Mouse (Mus musculus) megakaryocyte progenitor cell, adult 5-6 weeks (primary cell): Measurements from ENCODE around the gene Gm16253. TPM values are rescaled to one million over a fixed set of nuclear protein-coding genes. Genes with fewer than 3 reads are reported as not detected.

ENCODE experiments used
- ATAC-seq: replicated peaks from 2 replicates; pipeline ENCODE4 v1.8.0; 2016; ENCODE audit warnings: mild to moderate bottlenecking, moderate TSS enrichment, inconsistent platforms; ENCODE audit not compliant: poor library complexity
- total RNA-seq, 2 experiments: library from RNA; stranded (forward) in 1 of 2; stranded (reverse) in 1 of 2; fragments of 157-497, 149-512 nt in 1 of 2; fragments of 200-1000 nt in 1 of 2; gene quantifications; 2 replicates each; pipeline versions ENCODE4 v1.2.3 to v1.2.4; 2015 to 2017

Gm16253 gene
- total RNA-seq, 2 experiments from 2014 or later = not detected

- ATAC-seq = 0 out of 2 replicates have a peak, but pooled peaks have one; percentile 16
Measured at GRCm38 (mm10) chr3:96571896-96572698, 4.7 kb upstream of the Gm16253 start.

DNA sequence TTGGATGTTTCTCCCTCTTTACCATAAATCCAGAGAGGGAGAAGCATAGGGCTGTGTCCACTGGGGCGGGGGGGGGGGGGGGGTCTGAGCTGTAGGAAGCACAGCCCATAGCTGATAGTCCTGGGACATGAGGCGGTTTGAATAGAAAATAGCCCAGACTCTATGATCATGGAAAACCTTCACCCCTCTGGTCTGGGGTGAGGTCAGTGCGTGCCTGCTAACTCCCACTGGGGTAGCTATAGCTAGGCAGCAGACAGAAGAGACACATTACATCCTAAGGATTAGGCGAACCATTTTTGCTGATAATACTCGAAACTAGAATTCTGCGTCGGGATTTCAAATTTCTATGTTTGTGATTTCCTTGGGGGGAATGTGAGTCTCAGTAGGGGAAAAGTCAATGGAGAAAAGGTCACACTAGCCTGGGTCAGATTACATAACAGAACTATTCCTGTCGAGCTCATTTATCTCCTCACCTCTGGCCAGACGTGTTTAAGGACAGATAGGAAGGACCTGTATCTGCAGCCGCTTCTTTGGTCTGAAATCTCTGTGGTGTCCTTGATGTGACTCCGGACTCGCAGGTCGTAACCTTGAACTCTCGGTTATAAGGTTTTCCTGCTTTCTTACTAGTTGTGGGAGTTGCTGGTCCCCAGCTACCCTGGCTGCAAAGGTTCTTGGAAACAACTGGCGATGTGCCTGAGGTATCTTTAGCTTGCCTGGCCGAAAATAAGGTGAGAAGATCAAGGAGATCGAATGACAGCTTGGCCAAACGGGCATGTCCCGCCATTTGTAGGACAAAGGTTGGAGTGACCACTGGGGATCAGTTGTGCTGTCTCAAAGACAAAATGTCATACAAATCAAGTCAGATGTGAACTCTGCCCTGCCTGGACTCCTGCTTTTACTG, 2.9 kb upstream of the Gm16253 start:
- ATAC-seq = no peak

DNA sequence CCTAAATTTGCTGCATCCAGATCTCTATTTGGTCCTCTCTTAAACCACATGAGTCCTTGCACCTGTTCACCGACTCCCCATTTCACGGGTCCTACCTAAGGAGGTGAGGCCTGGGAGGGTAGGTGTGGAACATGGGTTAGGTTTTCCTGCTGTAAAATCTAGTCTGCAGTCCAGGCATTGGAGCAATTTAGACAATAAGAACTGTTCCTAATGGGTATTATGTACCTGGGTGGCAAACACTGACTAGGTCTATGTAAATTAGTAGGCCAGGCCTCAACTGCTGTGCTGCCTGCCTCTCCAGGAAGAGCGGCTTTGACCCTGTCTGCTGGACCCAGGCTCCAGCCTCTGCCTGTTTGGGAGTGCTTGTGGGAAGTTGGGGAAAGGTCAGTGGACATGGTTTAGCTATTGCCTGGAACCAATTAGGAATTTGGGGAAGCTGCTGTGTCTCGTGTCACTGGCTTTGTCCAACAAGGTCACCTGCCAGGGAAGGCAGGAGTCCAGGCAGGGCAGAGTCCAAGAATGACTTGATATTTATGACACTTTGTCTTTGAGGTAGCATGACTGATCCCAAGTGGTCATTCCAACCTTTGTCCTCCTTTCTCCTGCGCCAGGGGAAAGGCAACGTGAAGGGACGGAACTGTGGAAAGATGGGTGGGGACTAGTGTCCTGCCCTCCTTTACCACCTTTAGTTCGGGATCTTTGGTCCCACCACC, 1.4 kb upstream of the Gm16253 start:
- no peak for ATAC-seq

DNA sequence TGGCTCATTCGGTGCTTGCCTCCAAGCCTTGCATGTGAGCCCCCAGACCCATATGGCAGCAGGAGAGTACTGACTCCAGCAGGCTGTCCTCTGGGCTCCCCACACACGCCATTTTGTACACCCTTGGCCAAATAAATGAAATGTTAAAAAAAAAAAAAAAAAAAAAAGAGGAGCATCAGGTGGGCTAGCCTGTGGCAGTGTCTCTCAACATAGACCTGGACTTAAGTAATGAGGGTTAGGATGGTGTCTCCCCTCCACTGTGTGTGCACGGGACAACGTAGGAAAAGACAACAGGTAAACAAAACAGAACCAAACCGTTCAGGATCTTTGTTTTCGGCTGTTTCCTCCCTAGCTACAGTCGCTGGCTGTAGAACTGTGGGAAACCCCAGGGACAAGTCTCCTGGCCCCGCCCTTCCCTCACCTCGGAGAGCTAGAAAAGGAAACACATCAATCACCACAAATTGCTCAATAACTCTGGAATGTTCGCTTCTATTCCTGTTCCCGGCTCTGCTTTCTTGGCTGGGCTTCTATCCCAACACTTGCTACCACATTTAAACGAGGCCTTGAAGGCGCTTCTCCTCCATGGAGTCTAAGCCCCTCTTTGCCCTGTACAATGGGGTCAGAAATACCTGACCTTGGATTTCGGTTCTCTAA, 652 bp upstream of the Gm16253 start:
- ATAC-seq = peak; percentile 14; the same call in 1 of the 2 replicates

GRCm38 (mm10) chr3:96577566-96577965, 782 bp downstream of the Gm16253 start:
- no peak for ATAC-seq

GRCm38 (mm10) chr3:96578561-96579238, 1.9 kb downstream of the Gm16253 start:
- ATAC-seq = no peak

GRCm38 (mm10) chr3:96579239-96579750, 2.5 kb downstream of the Gm16253 start:
- ATAC-seq = no peak

DNA sequence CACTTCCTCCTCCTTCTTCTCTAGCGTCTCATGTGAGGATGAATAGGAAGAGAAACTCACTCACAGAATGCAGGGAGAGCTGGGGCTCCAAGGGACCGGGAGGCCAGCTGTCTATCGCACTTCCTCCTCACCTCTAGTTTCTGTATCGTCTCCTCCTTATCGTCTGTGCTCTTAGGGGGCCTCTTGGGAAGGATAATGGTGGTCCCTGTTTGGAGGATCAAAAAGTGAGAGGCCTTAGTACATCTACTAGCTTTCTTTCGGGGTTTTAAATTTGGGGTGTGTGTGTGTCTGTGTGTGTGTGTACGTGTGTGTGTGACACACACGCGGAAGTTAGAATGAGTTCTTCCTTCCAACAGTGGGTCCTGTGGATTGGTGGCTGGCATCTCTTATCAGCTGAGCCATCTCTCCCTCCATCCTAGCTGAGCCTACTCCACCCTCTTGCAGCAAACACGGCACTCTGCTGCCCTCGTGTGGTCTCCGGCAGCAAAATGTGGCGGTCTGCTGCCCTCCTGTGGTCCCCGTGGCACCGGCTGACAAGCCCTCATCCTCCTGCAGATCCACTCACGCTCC, 3.2 kb downstream of the Gm16253 start:
- ATAC-seq = peak; percentile 86

GRCm38 (mm10) chr3:96581141-96581540, 4.4 kb downstream of the Gm16253 start:
- no peak for ATAC-seq

DNA sequence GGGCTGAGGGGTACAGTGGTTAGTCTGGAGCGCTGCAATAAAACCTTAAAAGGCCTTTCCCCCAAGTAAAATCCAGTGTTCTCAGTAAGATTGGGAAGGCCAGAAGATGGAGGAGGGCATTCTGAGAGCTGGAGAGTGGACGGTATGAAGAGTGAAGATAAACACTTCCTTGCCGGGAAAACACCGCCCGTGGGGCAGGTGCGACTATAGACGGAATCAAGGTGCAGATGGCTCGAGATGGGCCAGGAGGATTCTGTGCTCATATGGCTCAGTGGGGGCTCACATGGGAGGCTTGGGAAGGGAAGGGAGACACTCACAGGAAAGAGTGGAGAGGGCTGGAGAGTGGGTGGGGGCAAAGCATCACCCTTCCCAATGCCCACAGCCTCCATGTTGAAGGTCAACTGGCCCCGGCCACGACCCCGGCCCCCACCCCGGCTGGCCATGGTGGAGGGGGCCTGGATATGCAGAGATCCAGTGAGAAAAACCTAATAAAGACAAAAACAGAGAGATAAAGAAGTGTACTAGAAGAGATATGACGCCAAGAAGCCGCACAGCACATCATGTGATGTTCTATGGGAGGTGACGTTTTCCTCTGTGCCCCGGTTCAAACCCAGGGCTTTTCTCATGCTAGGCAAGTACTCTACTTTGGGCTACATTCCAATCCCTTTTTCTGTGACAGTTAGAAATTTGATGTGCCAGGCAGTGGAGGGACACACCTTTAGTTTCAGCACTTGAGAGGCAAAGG, 5.2 kb downstream of the Gm16253 start:
- ATAC-seq = no peak

DNA sequence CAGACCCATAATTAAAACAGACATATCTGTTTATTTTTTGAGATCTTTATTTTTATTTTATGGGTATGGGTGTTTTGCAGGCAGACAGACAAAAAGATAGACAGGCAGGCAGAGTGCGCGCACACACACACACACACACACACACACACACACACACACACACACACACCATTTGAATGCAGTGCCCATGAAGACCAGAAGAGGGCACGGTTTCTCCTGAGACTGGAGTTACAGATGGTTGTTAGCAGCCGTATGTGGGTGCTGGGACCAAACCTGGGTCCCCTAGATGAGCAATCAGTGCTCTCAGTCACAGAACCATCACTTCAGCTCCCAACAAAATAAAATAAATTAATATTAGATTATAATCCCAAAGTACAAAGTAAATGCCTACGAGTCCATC, 6.6 kb downstream of the Gm16253 start:
- no peak for ATAC-seq

DNA sequence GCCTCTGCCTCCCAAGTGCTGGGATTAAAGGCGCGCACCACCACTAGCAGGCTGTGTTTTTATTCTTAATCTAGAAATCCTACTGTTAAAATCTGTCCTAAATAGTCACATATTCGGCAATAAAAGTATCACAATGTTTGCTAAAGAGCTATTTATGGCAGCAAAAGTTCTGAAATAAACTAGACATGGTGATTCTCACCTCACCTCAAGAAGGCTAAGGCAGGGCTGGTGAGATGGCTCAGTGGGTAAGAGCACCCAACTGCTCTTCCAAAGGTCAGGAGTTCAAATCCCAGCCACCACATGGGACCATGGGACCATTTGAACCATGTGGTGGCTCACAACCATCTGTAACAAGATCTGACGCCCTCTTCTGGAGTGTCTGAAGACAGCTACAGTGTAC, 13.9 kb downstream of the Gm16253 start:
- no peak for ATAC-seq

GRCm38 (mm10) chr3:96593374-96593773, 16.6 kb downstream of the Gm16253 start:
- ATAC-seq = no peak

GRCm38 (mm10) chr3:96593790-96594560, 17.2 kb downstream of the Gm16253 start, which contains the start of gene Polr3gl:
TSS of gene Polr3gl (minus strand) at chr3:96594181.
- peak; percentile 92 for ATAC-seq

- no peak for ATAC-seq
Measured at GRCm38 (mm10) chr3:96594851-96595250, 18.1 kb downstream of the Gm16253 start.

- ATAC-seq = no peak
Measured at GRCm38 (mm10) chr3:96595661-96596060, 18.9 kb downstream of the Gm16253 start.

DNA sequence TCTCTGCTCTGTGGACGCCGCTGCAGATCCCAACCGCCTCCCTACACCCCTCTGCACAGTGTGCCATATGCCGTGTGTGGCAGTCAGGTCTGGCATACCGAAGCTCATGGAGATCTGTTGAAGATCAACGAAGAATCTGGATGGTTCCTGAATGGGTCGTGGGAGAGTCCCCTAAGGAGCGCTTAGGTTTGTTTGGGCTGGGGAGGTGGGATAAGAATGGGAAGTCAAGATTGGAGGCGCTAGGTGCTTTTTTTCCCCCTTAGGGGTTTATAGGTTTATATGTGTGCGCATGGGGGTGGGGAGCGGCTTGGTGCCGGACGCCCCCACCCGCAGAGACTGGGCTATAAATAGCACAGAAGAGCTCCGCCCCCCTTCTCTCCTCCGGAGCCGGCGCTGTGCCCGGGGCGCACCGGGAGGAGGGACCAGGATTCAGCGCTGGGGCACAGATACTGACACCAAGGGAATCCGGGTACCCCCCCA, 19.5 kb downstream of the Gm16253 start, which contains the start of gene Ankrd34a:
Ankrd34a (plus strand) TSS at position 409 of the 480 bp plus-strand sequence.
- ATAC-seq = no peak

GRCm38 (mm10) chr3:96596855-96597254, 20.1 kb downstream of the Gm16253 start:
- ATAC-seq = no peak
